Mouse (Mus musculus) hematopoietic multipotent progenitor cell, adult 10-12 weeks (in vitro differentiated cells): ENCODE measurements around the gene Snrnp48. TPM values are rescaled to one million over a fixed set of nuclear protein-coding genes. Genes with fewer than 3 reads are reported as not detected.

Source experiments
- polyA plus RNA-seq: library from polyadenylated mRNA; stranded (reverse); fragments of >175 nt; gene quantifications from 2 replicates; pipeline ENCODE4 v1.2.3, GENCODE M21; 2012; ENCODE audit warnings: low replicate concordance

Snrnp48 gene
- 59.9 and 60.5 TPM in 2 replicates for polyA plus RNA-seq

GRCm38 (mm10) chr13:38204702-38205482 lies at the start of gene Snrnp48:
Gene Snrnp48 (plus strand): TSS chr13:38204938.

Other genes starting within 250 kb of the Snrnp48 start
- 27.9 and 28.3 TPM in 2 replicates for gene Ssr1, start 210.7 kb upstream of the Snrnp48 start, polyA plus RNA-seq
- gene Riok1, start 167.9 kb upstream of the Snrnp48 start, polyA plus RNA-seq: 18.7 and 28.5 TPM in 2 replicates
- gene Cage1, start 167.9 kb upstream of the Snrnp48 start, polyA plus RNA-seq: 0.41 and 0.52 TPM in 2 replicates
- 0.13 and 0.16 TPM in 2 replicates for gene Dsp, start 53.6 kb upstream of the Snrnp48 start, polyA plus RNA-seq
- gene Bmp6, start 140.2 kb downstream of the Snrnp48 start, polyA plus RNA-seq: 2.9 and 3.6 TPM in 2 replicates